Comparison of ENCODE assay signal across 8 mouse cellular contexts in genomic region chr19:47909387-47910116, GRCm38 (mm10). TPM values are rescaled to one million over a fixed set of nuclear protein-coding genes. Genes with fewer than 3 reads are reported as not detected.
DNase-seq lines count a peak whose midpoint lies in the region; ATAC-seq lines count a peak whose summit lies in the region.

No protein-coding gene starts in this region.

- ATAC-seq in hindbrain, embryonic 13.5 days (ENCODE audit: low FRiP score) = peak; percentile 81
- no peak for ATAC-seq in liver, embryonic 16.5 days (ENCODE audit: low read depth)
- ATAC-seq in neutrophil, adult 5-6 weeks (ENCODE audit: extremely low read depth, insufficient number of reproducible peaks, low FRiP score, poor library complexity, severe bottlenecking) = 0 out of 2 replicates have a peak, but pooled peaks have one; percentile 3
- no peak for ATAC-seq in granulocyte monocyte progenitor cell, adult 5-6 weeks (replicated peaks; ENCODE audit: poor library complexity, severe bottlenecking)

- H3K4me1 ChIP-seq in hindbrain, embryonic 13.5 days (replicated peaks) = peaks cover 36% of the 10 kb centered on the region
- peaks cover 35% of the 10 kb centered on the region for H3K4me1 ChIP-seq in liver, embryonic 16.5 days (ENCODE audit: control insufficient read depth, low read depth, low read length)

- H3K9me3 ChIP-seq in hindbrain, embryonic 13.5 days = no peaks in the 10 kb centered on the region
- no peaks in the 10 kb centered on the region for H3K9me3 ChIP-seq in liver, embryonic 16.5 days (replicated peaks; ENCODE audit: control insufficient read depth, low read length)

- H3K27ac ChIP-seq in hindbrain, embryonic 13.5 days = peak overlapping the region; percentile 98
- no peak overlapping the region for H3K27ac ChIP-seq in liver, embryonic 16.5 days (ENCODE audit: low read length)

- H3K4me3 ChIP-seq in hindbrain, embryonic 13.5 days = peak overlapping the region; percentile 35
- peak overlapping the region; percentile 24; the same call in 1 of the 2 replicates for H3K4me3 ChIP-seq in liver, embryonic 16.5 days (ENCODE audit: low read depth, low read length)

- DNase-seq in kidney, adult 9 months = peak; percentile 38
- no peak for DNase-seq in kidney, adult 8-10 months
- DNase-seq in embryo, embryonic 10 days (ENCODE audit: low spot score) = peak; percentile 51
- DNase-seq in layer of hippocampus, postnatal 14 days (ENCODE audit: low spot score in 2 of 2) = no peak

- H3K4me2 ChIP-seq in hindbrain, embryonic 13.5 days = peak overlapping the region; percentile 60
- peak overlapping the region; percentile 12 for H3K4me2 ChIP-seq in liver, embryonic 16.5 days (ENCODE audit: low read depth, low read length)

- no peaks in the 10 kb centered on the region for H3K36me3 ChIP-seq in hindbrain, embryonic 13.5 days
- no peaks in the 10 kb centered on the region for H3K36me3 ChIP-seq in liver, embryonic 16.5 days (ENCODE audit: control insufficient read depth, insufficient read depth)

- 0% methylated on average over 10 of the region's 10 CpGs for WGBS in hindbrain, embryonic 13.5 days
- 18% methylated on average over 10 of the region's 10 CpGs for WGBS in liver, embryonic 16.5 days (ENCODE audit: insufficient replicate concordance)

- no peaks in the 10 kb centered on the region for H3K27me3 ChIP-seq in hindbrain, embryonic 13.5 days
- no peaks in the 10 kb centered on the region for H3K27me3 ChIP-seq in liver, embryonic 16.5 days (ENCODE audit: control insufficient read depth, insufficient read depth, low read depth, low read length)

- peak overlapping the region; percentile 82 for H3K9ac ChIP-seq in hindbrain, embryonic 13.5 days
- H3K9ac ChIP-seq in liver, embryonic 16.5 days (ENCODE audit: low read depth, low read length) = no peak overlapping the region

RNA-seq across cellular contexts. Expression of gene Cfap43, which starts 9.5 kb away (rescaled TPM):
- polyA plus RNA-seq in hindbrain, embryonic 13.5 days (2015; fragmentation: Nextera tagmentation; extraction: Ambion mirVana) = 1.6 and 2.2 TPM in 2 replicates
- polyA plus RNA-seq in liver, embryonic 16.5 days (2015; fragmentation: Nextera tagmentation; extraction: Ambion mirVana) = 0.01 TPM in 1 of 2 replicates, not detected in the other
- total RNA-seq in neutrophil, adult 5-6 weeks (2017) = 0.23 and 0.49 TPM in 2 replicates
- not detected in 2 replicates for total RNA-seq in granulocyte monocyte progenitor cell, adult 5-6 weeks (2014; fragmentation: Nextera tagmentation)
- 0.05 TPM in 1 of 2 replicates, not detected in the other for total RNA-seq in granulocyte monocyte progenitor cell, adult 5-6 weeks (2017)
- total RNA-seq in layer of hippocampus, postnatal 14 days (2021) = 1 to 10 TPM; 1.5 to 4.8 TPM

RNA-seq across cellular contexts. Expression of gene Itprip, which starts 9.5 kb away (rescaled TPM):
- polyA plus RNA-seq in hindbrain, embryonic 13.5 days (2015; fragmentation: Nextera tagmentation; extraction: Ambion mirVana) = 6.9 and 7.8 TPM in 2 replicates
- polyA plus RNA-seq in liver, embryonic 16.5 days (2015; fragmentation: Nextera tagmentation; extraction: Ambion mirVana) = 4.0 and 4.3 TPM in 2 replicates
- total RNA-seq in neutrophil, adult 5-6 weeks (2017) = 74.8 and 79.2 TPM in 2 replicates
- total RNA-seq in granulocyte monocyte progenitor cell, adult 5-6 weeks (2014; fragmentation: Nextera tagmentation) = 18.2 and 19.1 TPM in 2 replicates
- 15.8 and 16.7 TPM in 2 replicates for total RNA-seq in granulocyte monocyte progenitor cell, adult 5-6 weeks (2017)
- 1 to 10 TPM; 1.7 to 1.9 TPM for total RNA-seq in layer of hippocampus, postnatal 14 days (2021)

RNA-seq across cellular contexts. Expression of gene Cfap58, which starts 27.9 kb away (rescaled TPM):
- 0.78 and 1.3 TPM in 2 replicates for polyA plus RNA-seq in hindbrain, embryonic 13.5 days (2015; fragmentation: Nextera tagmentation; extraction: Ambion mirVana)
- not detected in 2 replicates for polyA plus RNA-seq in liver, embryonic 16.5 days (2015; fragmentation: Nextera tagmentation; extraction: Ambion mirVana)
- total RNA-seq in neutrophil, adult 5-6 weeks (2017) = not detected in 2 replicates
- total RNA-seq in granulocyte monocyte progenitor cell, adult 5-6 weeks (2014; fragmentation: Nextera tagmentation) = not detected in 2 replicates
- total RNA-seq in granulocyte monocyte progenitor cell, adult 5-6 weeks (2017) = not detected in 2 replicates
- under 1 TPM; 0.29 to 0.55 TPM for total RNA-seq in layer of hippocampus, postnatal 14 days (2021)

RNA-seq across cellular contexts. Expression of gene Gsto2, which starts 44.2 kb away (rescaled TPM):
- polyA plus RNA-seq in hindbrain, embryonic 13.5 days (2015; fragmentation: Nextera tagmentation; extraction: Ambion mirVana) = 1.1 and 1.8 TPM in 2 replicates
- 0.07 and 0.08 TPM in 2 replicates for polyA plus RNA-seq in liver, embryonic 16.5 days (2015; fragmentation: Nextera tagmentation; extraction: Ambion mirVana)
- total RNA-seq in neutrophil, adult 5-6 weeks (2017) = 1.9 TPM in 1 of 2 replicates, not detected in the other
- not detected in 2 replicates for total RNA-seq in granulocyte monocyte progenitor cell, adult 5-6 weeks (2014; fragmentation: Nextera tagmentation)
- not detected in 2 replicates for total RNA-seq in granulocyte monocyte progenitor cell, adult 5-6 weeks (2017)
- 1 to 10 TPM; 1.8 to 3.0 TPM for total RNA-seq in layer of hippocampus, postnatal 14 days (2021)

RNA-seq across cellular contexts. Expression of gene Gsto1, which starts 54.8 kb away (rescaled TPM):
- polyA plus RNA-seq in hindbrain, embryonic 13.5 days (2015; fragmentation: Nextera tagmentation; extraction: Ambion mirVana) = 117 and 118 TPM in 2 replicates
- polyA plus RNA-seq in liver, embryonic 16.5 days (2015; fragmentation: Nextera tagmentation; extraction: Ambion mirVana) = 123 and 134 TPM in 2 replicates
- total RNA-seq in neutrophil, adult 5-6 weeks (2017) = 117 and 147 TPM in 2 replicates
- total RNA-seq in granulocyte monocyte progenitor cell, adult 5-6 weeks (2014; fragmentation: Nextera tagmentation) = 317 and 338 TPM in 2 replicates
- 215 and 219 TPM in 2 replicates for total RNA-seq in granulocyte monocyte progenitor cell, adult 5-6 weeks (2017)
- 10 to 100 TPM; 74.0 to 77.7 TPM for total RNA-seq in layer of hippocampus, postnatal 14 days (2021)

Comparison
In these comparisons a context has a peak if more than half of its experiments do, and no peak if none do; other contexts are left out.
1. DNase-seq: peak in kidney, adult 9 months (single experiment) and embryo, embryonic 10 days (single experiment); none in kidney, adult 8-10 months (0 of 2) and layer of hippocampus, postnatal 14 days (0 of 2).
2. ATAC-seq: peak in hindbrain, embryonic 13.5 days (single experiment) and neutrophil, adult 5-6 weeks (single experiment); none in liver, embryonic 16.5 days (single experiment) and granulocyte monocyte progenitor cell, adult 5-6 weeks (single experiment).
3. RNA of gene Itprip, which starts 9.5 kb away (total RNA-seq): 74.8 to 79.2 TPM in neutrophil, adult 5-6 weeks and 15.8 to 19.1 TPM in granulocyte monocyte progenitor cell, adult 5-6 weeks; 1.7 to 1.9 TPM in layer of hippocampus, postnatal 14 days; every median in the first group is over 4 times any median in the second.